8 mouse cellular contexts compared by ENCODE assay signal in the genomic region with DNA sequence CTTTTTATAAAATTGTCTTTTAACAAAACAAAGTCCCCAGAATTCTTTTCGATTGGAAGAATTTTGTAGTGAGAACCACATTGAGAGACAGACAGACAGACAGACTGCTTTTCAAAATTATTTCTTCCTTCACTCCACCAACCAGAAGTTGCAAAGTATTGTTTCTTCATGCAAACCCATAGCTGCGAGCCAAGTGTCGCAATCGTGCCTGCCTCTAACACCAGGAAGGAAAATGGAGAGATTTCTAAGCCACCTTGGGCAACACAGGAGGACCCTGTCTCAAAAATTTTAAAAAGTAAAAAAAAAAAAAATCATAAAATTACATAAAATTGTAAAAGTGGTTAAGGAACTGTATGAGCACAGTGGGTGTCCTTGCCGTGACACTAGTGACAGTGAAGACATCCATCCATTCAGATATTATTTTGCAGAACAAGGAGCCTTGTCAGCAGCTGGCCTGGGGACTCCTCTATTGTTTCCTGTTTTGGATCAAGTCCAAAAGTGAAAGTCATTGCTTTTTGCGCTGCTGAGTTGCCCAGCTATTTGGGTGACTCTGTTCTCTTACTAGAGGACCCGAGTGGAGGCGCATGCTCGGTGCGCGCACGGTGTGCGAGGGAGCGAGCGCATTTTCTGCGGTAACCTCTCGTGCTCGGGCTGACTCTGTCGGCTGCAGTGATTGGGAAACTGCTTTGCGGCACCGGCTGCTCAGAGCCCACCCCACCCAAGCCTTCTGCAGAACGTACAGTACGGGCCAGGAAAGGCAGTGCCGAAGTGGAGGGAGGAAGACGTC.
DNase-seq lines count a peak whose midpoint lies in the region; ATAC-seq and TF ChIP-seq lines count a peak whose summit lies in the region.
"Had no signal": no experiment of that assay in that cellular context is flagged by ENCODE, and none has a peak within 500 bp of the region (broad histone marks: within the 10 kb centered on the region; RNA-seq: fewer than 3 reads in every experiment).

No protein-coding gene starts in this region.

- no peak for TF ChIP-seq POLR2A in olfactory bulb, adult 2 months (IDR thresholded peaks at IDR 0.05; ENCODE audit: insufficient read depth, low read depth, low read length)

- no peak for DNase-seq in intestine, embryonic 14.5 days (ENCODE audit: low spot score)
- DNase-seq in CD4-positive, CD25-positive, alpha-beta regulatory T cell, adult 2 months (ENCODE audit: low read depth, low spot score) = peak; percentile 48
- peak; percentile 77 for DNase-seq in R1 (ENCODE audit: low read depth, low spot score)
- DNase-seq in layer of hippocampus, postnatal 36 days = peak; percentile 51

- H3K4me1 ChIP-seq in intestine, embryonic 14.5 days (replicated peaks; ENCODE audit: control insufficient read depth, insufficient read depth, low read length) = peaks cover 3% of the 10 kb centered on the region; the same call in 1 of the 2 replicates
- H3K4me1 ChIP-seq in intestine, postnatal 0 days (replicated peaks; ENCODE audit: control insufficient read depth, insufficient read depth, low read length) = no peaks in the 10 kb centered on the region; the same call in 1 of the 2 replicates
- H3K4me1 ChIP-seq in olfactory bulb, adult 2 months (ENCODE audit: control insufficient read depth, insufficient read depth, low read length) = peaks cover 7% of the 10 kb centered on the region

- 0 out of 2 replicates have a peak, but pooled peaks have one; percentile 32 for ATAC-seq in intestine, embryonic 14.5 days (replicated peaks; ENCODE audit: low FRiP score, low TSS enrichment, low read depth)
- no peak for ATAC-seq in intestine, postnatal 0 days
- ATAC-seq in erythroblast, adult 5-6 weeks (replicated peaks; ENCODE audit: low FRiP score, poor library complexity, severe bottlenecking) = no peak

- TF ChIP-seq CTCF in intestine, postnatal 0 days (IDR thresholded peaks at IDR 0.05; ENCODE audit: low read depth) = no peak
- no peak for TF ChIP-seq CTCF in olfactory bulb, adult 2 months (IDR thresholded peaks at IDR 0.05; ENCODE audit: insufficient read depth, low read depth, low read length)

- WGBS in intestine, embryonic 14.5 days = 75% methylated on average over 25 of the region's 25 CpGs
- 84% methylated on average over 25 of the region's 25 CpGs for WGBS in intestine, postnatal 0 days
- 42% methylated on average over 25 of the region's 25 CpGs for WGBS in olfactory bulb, adult 2 months

- no peak overlapping the region for H3K27ac ChIP-seq in intestine, embryonic 14.5 days (ENCODE audit: low read depth)
- no peak overlapping the region for H3K27ac ChIP-seq in intestine, postnatal 0 days (ENCODE audit: low read depth, low read length)
- H3K27ac ChIP-seq in olfactory bulb, adult 2 months (ENCODE audit: insufficient read depth, low read depth, low read length) = no peak overlapping the region

- no peak overlapping the region for H3K4me3 ChIP-seq in intestine, embryonic 14.5 days (ENCODE audit: low read depth, low read length)
- no peak overlapping the region for H3K4me3 ChIP-seq in intestine, postnatal 0 days (ENCODE audit: low read depth, low read length)
- H3K4me3 ChIP-seq in olfactory bulb, adult 2 months (ENCODE audit: insufficient read depth, low read depth, low read length) = peak overlapping the region; percentile 52
- H3K4me3 ChIP-seq: myocyte had no signal

- peaks cover 45% of the 10 kb centered on the region for H3K36me3 ChIP-seq in intestine, embryonic 14.5 days (ENCODE audit: control insufficient read depth, insufficient read depth, low read length)
- peaks cover 17% of the 10 kb centered on the region; the same call in 1 of the 2 replicates for H3K36me3 ChIP-seq in intestine, postnatal 0 days (ENCODE audit: control insufficient read depth, insufficient read depth)

- H3K4me2 ChIP-seq in intestine, embryonic 14.5 days (ENCODE audit: low read length) = no peak overlapping the region
- H3K4me2 ChIP-seq in intestine, postnatal 0 days (replicated peaks; ENCODE audit: low read depth) = no peak overlapping the region

- H3K9ac ChIP-seq in intestine, embryonic 14.5 days (ENCODE audit: low read length) = no peak overlapping the region
- no peak overlapping the region for H3K9ac ChIP-seq in intestine, postnatal 0 days (ENCODE audit: low read depth, low read length)

- no peaks in the 10 kb centered on the region for H3K9me3 ChIP-seq in intestine, embryonic 14.5 days (ENCODE audit: control insufficient read depth, low read length)
- no peaks in the 10 kb centered on the region for H3K9me3 ChIP-seq in intestine, postnatal 0 days (ENCODE audit: control insufficient read depth)

- H3K27me3 ChIP-seq in intestine, embryonic 14.5 days (replicated peaks; ENCODE audit: control insufficient read depth, insufficient read depth, low read length) = no peaks in the 10 kb centered on the region
- no peaks in the 10 kb centered on the region for H3K27me3 ChIP-seq in intestine, postnatal 0 days (replicated peaks; ENCODE audit: control insufficient read depth, insufficient read depth, low read length)
